Comparison of ENCODE assay signal across 25 mouse cellular contexts in genomic region chr3:102199226-102199625, GRCm38 (mm10). TPM values are rescaled to one million over a fixed set of nuclear protein-coding genes. Genes with fewer than 3 reads are reported as not detected.
A peak's percentile ranks its signal among the peaks of the same experiment; 100 is the strongest.
DNase-seq lines count a peak whose midpoint lies in the region; ATAC-seq and TF ChIP-seq lines count a peak whose summit lies in the region.
"Had no signal": no experiment of that assay in that cellular context is flagged by ENCODE, and none has a peak within 500 bp of the region (broad histone marks: within the 10 kb centered on the region; RNA-seq: fewer than 3 reads in every experiment).

No protein-coding gene starts in this region.

- no peak overlapping the region for H3K9ac ChIP-seq in forebrain, embryonic 11.5 days (ENCODE audit: low read length)
- H3K9ac ChIP-seq in forebrain, embryonic 16.5 days (replicated peaks; ENCODE audit: low read depth, low read length) = no peak overlapping the region
- H3K9ac ChIP-seq in heart, embryonic 15.5 days = no peak overlapping the region
- no peak overlapping the region for H3K9ac ChIP-seq in kidney, embryonic 15.5 days
- H3K9ac ChIP-seq in midbrain, postnatal 0 days (replicated peaks; ENCODE audit: low read length, poor library complexity, severe bottlenecking) = no peak overlapping the region
- H3K9ac ChIP-seq: hindbrain, embryonic 14.5 days; liver, embryonic 14.5 days; midbrain, embryonic 15.5 days; stomach, embryonic 15.5 days had no signal

- peak; percentile 35 for DNase-seq in forebrain, embryonic 11.5 days (ENCODE audit: low spot score)
- no peak for DNase-seq in heart, postnatal 36 days
- peak; percentile 35 for DNase-seq in kidney, adult 18-20 months
- peak; percentile 44 for DNase-seq in kidney, postnatal 14 days
- DNase-seq in midbrain, postnatal 0 days (ENCODE audit: low spot score) = no peak
- DNase-seq: adrenal gland, adult 8-10 months; cerebellum, adult 2 months; gastrocnemius, postnatal 25 days; heart, adult 18-20 months; liver; lung, adult 2 months; lung, postnatal 10 days; right cerebral cortex, postnatal 25 days had no signal

- intact Hi-C loops in heart, postnatal 36 days (cut with DNase I) = loop anchor here (5.0 kb wide), 1 partner anchor 42 kb away; no protein-coding TSS in a partner anchor

- H3K4me3 ChIP-seq in forebrain, embryonic 11.5 days (ENCODE audit: low read depth, low read length) = no peak overlapping the region
- no peak overlapping the region for H3K4me3 ChIP-seq in forebrain, embryonic 16.5 days (replicated peaks; ENCODE audit: low read length)
- H3K4me3 ChIP-seq in heart, embryonic 15.5 days = no peak overlapping the region
- H3K4me3 ChIP-seq in kidney, embryonic 15.5 days (replicated peaks) = no peak overlapping the region
- H3K4me3 ChIP-seq in midbrain, postnatal 0 days (ENCODE audit: low read depth, low read length) = no peak overlapping the region
- H3K4me3 ChIP-seq: midbrain, embryonic 15.5 days; stomach, embryonic 15.5 days had no signal

- no peak for ATAC-seq in forebrain, embryonic 11.5 days (replicated peaks; ENCODE audit: low FRiP score)
- ATAC-seq in forebrain, embryonic 16.5 days = no peak
- ATAC-seq in heart, embryonic 15.5 days (replicated peaks; ENCODE audit: insufficient number of reproducible peaks, insufficient read depth, low FRiP score, low read depth) = no peak
- ATAC-seq in kidney, embryonic 15.5 days (replicated peaks; ENCODE audit: low FRiP score) = no peak
- ATAC-seq in midbrain, postnatal 0 days (ENCODE audit: low FRiP score) = no peak
- ATAC-seq: forebrain, embryonic 14.5 days; inflammation-experienced regulatory T-cells, adult 6 months; midbrain, embryonic 15.5 days had no signal

- peaks cover 6% of the 10 kb centered on the region for H3K4me1 ChIP-seq in forebrain, embryonic 11.5 days (replicated peaks; ENCODE audit: control insufficient read depth, insufficient read depth, low read length)
- H3K4me1 ChIP-seq in forebrain, embryonic 16.5 days (replicated peaks; ENCODE audit: control insufficient read depth, insufficient read depth, low read length) = peaks cover 16% of the 10 kb centered on the region
- H3K4me1 ChIP-seq in heart, embryonic 15.5 days (replicated peaks) = peaks cover 70% of the 10 kb centered on the region
- H3K4me1 ChIP-seq in kidney, embryonic 15.5 days = peaks cover 88% of the 10 kb centered on the region
- peaks cover 9% of the 10 kb centered on the region; the same call in 1 of the 2 replicates for H3K4me1 ChIP-seq in midbrain, postnatal 0 days (ENCODE audit: insufficient read depth, low read length)

- H3K9me3 ChIP-seq in forebrain, embryonic 11.5 days (ENCODE audit: control insufficient read depth, low read length) = no peaks in the 10 kb centered on the region
- no peaks in the 10 kb centered on the region for H3K9me3 ChIP-seq in forebrain, embryonic 16.5 days (ENCODE audit: control insufficient read depth, low read length)
- H3K9me3 ChIP-seq in heart, embryonic 15.5 days (replicated peaks) = no peaks in the 10 kb centered on the region
- H3K9me3 ChIP-seq in kidney, embryonic 15.5 days (replicated peaks) = no peaks in the 10 kb centered on the region
- H3K9me3 ChIP-seq in midbrain, postnatal 0 days (ENCODE audit: low read length) = no peaks in the 10 kb centered on the region
- H3K9me3 ChIP-seq: midbrain, embryonic 15.5 days; stomach, embryonic 15.5 days had no signal

- H3K36me3 ChIP-seq in forebrain, embryonic 11.5 days (ENCODE audit: control insufficient read depth, insufficient read depth, low read length) = no peaks in the 10 kb centered on the region
- no peaks in the 10 kb centered on the region for H3K36me3 ChIP-seq in forebrain, embryonic 16.5 days (ENCODE audit: control insufficient read depth, insufficient read depth)
- peaks cover 11% of the 10 kb centered on the region; the same call in 1 of the 2 replicates for H3K36me3 ChIP-seq in heart, embryonic 15.5 days
- H3K36me3 ChIP-seq in kidney, embryonic 15.5 days = no peaks in the 10 kb centered on the region
- H3K36me3 ChIP-seq in midbrain, postnatal 0 days (ENCODE audit: insufficient read depth, low read length) = no peaks in the 10 kb centered on the region
- H3K36me3 ChIP-seq: G1E; midbrain, embryonic 15.5 days; stomach, embryonic 15.5 days had no signal

- no peak overlapping the region for H3K27ac ChIP-seq in forebrain, embryonic 11.5 days (ENCODE audit: low read depth, low read length)
- no peak overlapping the region for H3K27ac ChIP-seq in forebrain, embryonic 16.5 days (ENCODE audit: low read length)
- peak overlapping the region; percentile 5; the same call in 1 of the 2 replicates for H3K27ac ChIP-seq in heart, embryonic 15.5 days
- no peak overlapping the region for H3K27ac ChIP-seq in kidney, embryonic 15.5 days
- H3K27ac ChIP-seq in midbrain, postnatal 0 days (ENCODE audit: low read depth, low read length) = no peak overlapping the region
- H3K27ac ChIP-seq: hindbrain, embryonic 14.5 days; liver, embryonic 14.5 days; macrophage; midbrain, embryonic 15.5 days; stomach, embryonic 15.5 days had no signal

- WGBS in forebrain, embryonic 11.5 days = 74% methylated on average over 4 of the region's 4 CpGs
- 73% methylated on average over 4 of the region's 4 CpGs for WGBS in forebrain, embryonic 16.5 days
- WGBS in heart, embryonic 15.5 days = 38% methylated on average over 4 of the region's 4 CpGs
- 68% methylated on average over 4 of the region's 4 CpGs for WGBS in kidney, embryonic 15.5 days
- 49% methylated on average over 4 of the region's 4 CpGs for WGBS in midbrain, postnatal 0 days

- no peak for TF ChIP-seq CTCF in midbrain, postnatal 0 days (IDR thresholded peaks at IDR 0.05)

- peaks cover 29% of the 10 kb centered on the region for H3K27me3 ChIP-seq in forebrain, embryonic 11.5 days (ENCODE audit: control insufficient read depth, insufficient read depth, low read length)
- H3K27me3 ChIP-seq in forebrain, embryonic 16.5 days (replicated peaks; ENCODE audit: control insufficient read depth, insufficient read depth, low read length) = peaks cover 23% of the 10 kb centered on the region
- H3K27me3 ChIP-seq in heart, embryonic 15.5 days = no peaks in the 10 kb centered on the region
- H3K27me3 ChIP-seq in kidney, embryonic 15.5 days = peaks cover 7% of the 10 kb centered on the region; the same call in 1 of the 2 replicates
- no peaks in the 10 kb centered on the region for H3K27me3 ChIP-seq in midbrain, postnatal 0 days (ENCODE audit: insufficient read depth, low read length)
- H3K27me3 ChIP-seq: stomach, embryonic 15.5 days had no signal

- no peak overlapping the region for H3K4me2 ChIP-seq in forebrain, embryonic 11.5 days (ENCODE audit: low read depth, low read length, severe bottlenecking)
- no peak overlapping the region for H3K4me2 ChIP-seq in forebrain, embryonic 16.5 days (ENCODE audit: low read length)
- no peak overlapping the region for H3K4me2 ChIP-seq in heart, embryonic 15.5 days
- no peak overlapping the region for H3K4me2 ChIP-seq in kidney, embryonic 15.5 days
- H3K4me2 ChIP-seq in midbrain, postnatal 0 days (ENCODE audit: low read depth, low read length, poor library complexity, severe bottlenecking) = no peak overlapping the region
- H3K4me2 ChIP-seq: hindbrain, embryonic 14.5 days; midbrain, embryonic 15.5 days; stomach, embryonic 15.5 days had no signal

RNA-seq across cellular contexts. Expression of gene Vangl1, which starts 5.3 kb away (rescaled TPM):
- polyA plus RNA-seq in forebrain, embryonic 11.5 days (2014; fragmentation: Nextera tagmentation; extraction: Ambion mirVana) = 7.3 and 8.1 TPM in 2 replicates
- polyA plus RNA-seq in forebrain, embryonic 16.5 days (2015; fragmentation: Nextera tagmentation; extraction: Ambion mirVana) = 6.3 and 8.0 TPM in 2 replicates
- polyA plus RNA-seq in heart, embryonic 15.5 days (2015; fragmentation: Nextera tagmentation; extraction: Ambion mirVana) = 20.2 and 21.6 TPM in 2 replicates
- 10 to 100 TPM; 10.8 to 14.2 TPM for total RNA-seq in heart, postnatal 36 days (2021)
- polyA plus RNA-seq in kidney, embryonic 15.5 days (2015; fragmentation: Nextera tagmentation; extraction: Ambion mirVana) = 19.6 and 23.5 TPM in 2 replicates
- 16.8 and 22.5 TPM in 2 replicates for total RNA-seq in midbrain, postnatal 0 days (2014; rRNA removed)
- 7.1 and 8.9 TPM in 2 replicates for polyA plus RNA-seq in midbrain, postnatal 0 days (2015; fragmentation: Nextera tagmentation; extraction: Ambion mirVana)
- total RNA-seq: neutrophil, adult 5-6 weeks had no signal

Comparison
In these comparisons a context has a peak if more than half of its experiments do, and no peak if none do; other contexts are left out.
1. DNase-seq: peak in forebrain, embryonic 11.5 days (single experiment), kidney, adult 18-20 months (single experiment) and kidney, postnatal 14 days (single experiment); none in heart, postnatal 36 days (0 of 2) and midbrain, postnatal 0 days (single experiment).